Mouse (Mus musculus) lung, embryonic 16.5 days (tissue): ENCODE measurements at regions not wholly inside any gene's neighbourhood (a gene's known extent, or its start where the extent isn't known, plus 50 kb on each side); places are given as distances from the start of the nearest gene placed in this dataset.

Experiments used
- ATAC-seq: fragments of 200-750 bp; cut with Nextera tagmentation; 2 replicates; pipeline ENCODE4 v1.8.0; 2017; ENCODE audit warnings: low read depth, mild to moderate bottlenecking, moderate library complexity
- H3K27ac ChIP-seq: fragments of 300-500 bp; sonication (generic); 2 replicates; pipeline ENCODE4 v1.5.1; 2014; ENCODE audit warnings: mild to moderate bottlenecking, control low read depth, low read length
- H3K27me3 ChIP-seq: fragments of 300-500 bp; sonication (generic); 2 replicates; pipeline ENCODE4 v1.6.1; 2014; ENCODE audit warnings: low read depth, low read length, mixed read lengths; ENCODE audit not compliant: control insufficient read depth, insufficient read depth
- H3K36me3 ChIP-seq: fragments of 300-500 bp; sonication (generic); 2 replicates; pipeline ENCODE4 v1.6.1; 2014; ENCODE audit warnings: low read length; ENCODE audit not compliant: control insufficient read depth, insufficient read depth
- H3K4me1 ChIP-seq: fragments of 300-500 bp; sonication (generic); replicated peaks from 2 replicates; pipeline ENCODE4 v1.6.1; 2014; ENCODE audit warnings: low read length, mixed read lengths; ENCODE audit not compliant: control insufficient read depth, insufficient read depth
- H3K4me2 ChIP-seq: fragments of 300-500 bp; sonication (generic); 2 replicates; pipeline ENCODE4 v1.6.1; 2014; ENCODE audit warnings: low read depth, low read length, control low read depth
- H3K4me3 ChIP-seq: fragments of 300-500 bp; sonication (generic); 2 replicates; pipeline ENCODE4 v1.5.1; 2014; ENCODE audit warnings: mild to moderate bottlenecking, low read length, control low read depth
- H3K9ac ChIP-seq: fragments of 300-500 bp; sonication (generic); 2 replicates; pipeline ENCODE4 v1.6.1; 2014; ENCODE audit warnings: low read length, control low read depth
- H3K9me3 ChIP-seq: fragments of 300-500 bp; sonication (generic); 2 replicates; pipeline ENCODE4 v1.6.1; 2016; ENCODE audit warnings: low read length; ENCODE audit not compliant: control insufficient read depth
- WGBS: fragments of 180-500 bp; shearing (Covaris S2); extraction: QIAGEN DNeasy Blood & Tissue Kit; methylation state at CpG from one replicate; pipeline ENCODE4 v1.1.7; 2014; 5-methylcytosine and 5-hydroxymethylcytosine counted together

DNA sequence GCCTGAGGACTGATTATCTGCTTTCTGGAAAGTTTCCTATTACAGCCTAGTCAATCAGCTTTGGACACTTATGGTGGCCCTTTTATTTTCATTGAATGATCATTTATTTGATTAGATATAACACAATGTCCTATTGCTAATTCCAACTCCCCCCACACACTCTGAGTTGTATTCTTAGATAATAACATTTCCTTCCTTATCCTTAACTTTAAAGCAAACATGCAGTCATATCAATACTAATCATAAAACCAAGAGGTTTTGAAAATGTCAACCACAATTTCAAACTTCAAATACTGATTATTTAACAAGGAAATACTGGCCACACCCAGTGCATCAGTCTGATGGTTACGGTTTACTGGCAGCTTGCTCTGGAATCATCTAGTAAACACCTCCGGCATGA, 237.1 kb upstream of the Mmadhc start:
- Histone ChIP-seq H3K4me1 (no peaks in the 10 kb centered on the region), H3K4me3 (no peak overlapping the region), H3K4me2 (no peak overlapping the region), H3K9ac (no peak overlapping the region), H3K36me3 (no peaks in the 10 kb centered on the region), H3K27me3 (no peaks in the 10 kb centered on the region), H3K27ac (no peak overlapping the region), H3K9me3 (no peaks in the 10 kb centered on the region)
- no peak for ATAC-seq
- 82% methylated on average over 2 of the region's 2 CpGs for WGBS

DNA sequence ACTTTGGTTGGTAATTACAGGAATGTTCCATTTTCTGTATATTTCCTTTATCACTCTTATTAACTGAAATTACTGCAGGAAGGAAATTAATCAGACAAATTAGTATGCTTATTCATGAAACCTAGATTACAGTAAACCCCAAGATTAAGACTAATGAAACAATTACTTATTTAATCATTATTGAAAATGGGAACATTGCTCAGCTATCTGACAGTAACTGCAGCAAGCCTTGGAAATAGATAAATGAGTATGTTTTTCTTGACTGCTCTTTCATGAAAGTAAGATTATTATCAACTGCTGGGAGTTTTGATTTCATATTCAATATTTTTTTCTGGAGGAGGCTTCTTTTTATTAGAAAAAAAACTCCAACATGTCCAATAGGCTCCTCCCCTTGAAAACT, 230.8 kb upstream of the Mmadhc start:
- ATAC-seq, result no peak
- Histone ChIP-seq H3K4me3 (no peak overlapping the region), H3K4me2 (no peak overlapping the region), H3K4me1 (no peaks in the 10 kb centered on the region), H3K9ac (no peak overlapping the region), H3K27me3 (no peaks in the 10 kb centered on the region), H3K9me3 (no peaks in the 10 kb centered on the region), H3K36me3 (no peaks in the 10 kb centered on the region), H3K27ac (no peak overlapping the region)

DNA sequence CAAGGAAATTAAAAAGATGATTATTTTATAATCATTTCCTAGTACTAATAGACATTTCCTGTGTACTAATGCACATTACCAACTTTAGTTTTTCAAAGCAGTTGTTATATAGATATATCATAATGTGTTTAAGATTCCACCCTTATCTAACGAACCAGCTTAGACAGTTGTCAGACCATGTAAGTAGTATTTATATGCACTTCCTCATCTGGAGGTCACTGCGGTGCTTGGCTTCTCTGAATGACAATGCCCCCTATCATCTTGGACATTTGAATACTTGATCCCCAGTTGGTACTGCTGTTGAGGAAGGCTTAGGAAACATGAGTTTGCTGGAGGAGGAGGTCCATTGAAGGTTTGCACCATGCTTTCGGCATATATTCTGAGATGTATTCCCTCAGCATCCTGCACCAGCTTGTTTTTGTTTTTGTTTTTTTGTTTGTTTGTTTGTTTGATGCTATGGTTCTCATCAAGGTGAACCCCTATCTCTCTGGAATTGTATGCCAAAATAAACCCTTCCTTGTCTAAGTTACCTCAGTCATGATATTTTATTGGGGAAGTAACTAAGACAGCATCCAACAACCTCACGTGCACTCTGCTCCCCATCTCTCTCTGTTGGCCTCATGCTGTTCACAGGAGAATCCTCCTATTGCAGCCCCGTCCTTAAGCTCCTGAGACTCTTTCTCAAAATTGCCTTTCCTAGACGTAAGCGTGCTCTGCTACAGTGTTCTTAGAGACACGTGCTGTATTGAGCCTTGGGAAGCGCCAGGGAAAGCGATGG, 228.4 kb upstream of the Mmadhc start:
- Histone ChIP-seq H3K4me1 (no peaks in the 10 kb centered on the region), H3K27ac (no peak overlapping the region), H3K9ac (no peak overlapping the region), H3K27me3 (no peaks in the 10 kb centered on the region), H3K9me3 (no peaks in the 10 kb centered on the region), H3K4me3 (no peak overlapping the region), H3K36me3 (no peaks in the 10 kb centered on the region), H3K4me2 (no peak overlapping the region)
- no peak for ATAC-seq
- 85% methylated on average over 10 of the region's 10 CpGs for WGBS

DNA sequence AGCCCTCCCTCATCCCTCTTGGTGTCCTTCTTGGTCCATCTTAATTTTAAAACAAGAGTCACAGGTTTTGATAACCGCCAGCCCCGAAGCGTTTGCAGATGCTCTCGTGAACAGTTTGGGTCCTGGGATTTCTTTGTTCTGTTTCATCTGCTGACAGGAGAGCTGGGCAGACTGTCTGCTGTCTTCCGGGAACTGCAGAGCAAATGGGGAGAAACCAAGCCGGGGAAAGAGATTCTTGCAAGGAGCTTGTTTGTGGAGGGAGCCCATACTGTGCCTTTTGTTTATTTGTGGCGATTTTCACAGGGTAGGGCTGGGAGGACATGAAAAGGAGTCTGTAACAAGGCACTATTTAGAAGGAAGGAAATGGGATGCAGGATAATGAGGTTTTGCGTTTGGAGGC, 223.6 kb upstream of the Mmadhc start:
- Histone ChIP-seq H3K9me3 (no peaks in the 10 kb centered on the region), H3K4me1 (no peaks in the 10 kb centered on the region), H3K36me3 (no peaks in the 10 kb centered on the region), H3K27me3 (no peaks in the 10 kb centered on the region), H3K27ac (no peak overlapping the region), H3K9ac (no peak overlapping the region), H3K4me2 (no peak overlapping the region), H3K4me3 (no peak overlapping the region)
- 24% methylated on average over 8 of the region's 8 CpGs for WGBS
- ATAC-seq, result no peak

DNA sequence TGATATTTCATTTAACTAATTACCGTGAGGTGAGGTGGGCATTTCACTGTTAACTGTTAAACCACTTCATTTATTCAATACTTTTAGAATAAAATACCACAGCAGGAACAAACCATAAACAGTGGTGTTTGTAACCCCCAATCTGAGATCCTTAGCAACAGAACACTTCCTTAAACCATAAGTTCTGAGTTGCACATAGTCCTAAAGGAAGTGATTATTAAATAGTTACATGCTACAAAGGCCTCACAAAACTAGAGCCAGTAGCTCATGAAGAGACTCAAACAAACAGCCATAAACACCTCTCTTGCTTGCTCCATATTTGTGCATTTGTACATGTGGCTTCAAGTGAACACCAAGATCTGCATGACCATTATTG, 222.5 kb upstream of the Mmadhc start:
- H3K27ac ChIP-seq, result no peak overlapping the region
- H3K4me3 ChIP-seq, result no peak overlapping the region
- no peak overlapping the region for H3K4me2 ChIP-seq
- H3K36me3 ChIP-seq, result no peaks in the 10 kb centered on the region
- no peaks in the 10 kb centered on the region for H3K4me1 ChIP-seq
- no peak overlapping the region for H3K9ac ChIP-seq
- 53% methylated on average over 1 of the region's 1 CpGs for WGBS
- no peaks in the 10 kb centered on the region for H3K9me3 ChIP-seq
- no peak for ATAC-seq
- no peaks in the 10 kb centered on the region for H3K27me3 ChIP-seq

DNA sequence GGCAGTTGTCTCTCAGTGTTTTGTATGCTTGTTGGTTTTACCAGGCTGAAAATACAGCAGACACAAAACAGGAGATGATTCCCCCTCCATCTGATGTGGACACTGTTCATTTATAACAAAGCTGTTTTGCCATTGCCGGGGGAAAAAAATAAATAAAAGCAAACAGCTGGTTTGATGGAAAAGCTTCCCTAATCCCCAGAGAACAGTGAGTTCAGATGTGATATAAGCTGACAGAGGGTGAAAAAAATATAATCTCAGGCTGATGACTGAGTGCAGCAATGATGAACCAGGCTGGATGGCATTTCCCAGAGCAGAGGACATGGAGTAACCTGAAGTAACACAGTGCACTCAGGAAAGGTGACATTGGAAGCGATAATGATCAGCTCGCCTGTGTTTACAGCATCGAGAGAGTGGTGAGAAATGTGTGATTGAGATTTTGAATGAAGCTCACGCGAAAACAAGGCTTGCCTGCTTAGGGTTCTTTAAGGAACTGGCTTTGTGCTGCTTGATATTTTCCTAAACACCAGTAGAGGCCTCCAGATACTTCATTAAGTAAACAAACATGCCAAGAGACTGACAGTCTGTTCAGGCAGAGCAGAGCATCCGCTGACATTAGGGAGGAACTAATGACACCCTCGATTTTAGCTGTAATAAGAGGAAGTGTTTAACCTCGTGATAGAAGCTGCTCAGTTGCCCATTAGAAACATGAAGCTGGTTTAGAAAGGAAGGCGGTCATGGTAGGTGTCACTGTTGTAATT, 221.9 kb upstream of the Mmadhc start:
- no peaks in the 10 kb centered on the region for H3K27me3 ChIP-seq
- no peak overlapping the region for H3K9ac ChIP-seq
- H3K4me2 ChIP-seq, result no peak overlapping the region
- WGBS, result 26% methylated on average over 10 of the region's 10 CpGs
- H3K4me1 ChIP-seq, result no peaks in the 10 kb centered on the region
- no peaks in the 10 kb centered on the region for H3K9me3 ChIP-seq
- no peak overlapping the region for H3K27ac ChIP-seq
- peak; percentile 70; the same call in 1 of the 2 replicates for ATAC-seq
- H3K4me3 ChIP-seq, result no peak overlapping the region
- H3K36me3 ChIP-seq, result no peaks in the 10 kb centered on the region

DNA sequence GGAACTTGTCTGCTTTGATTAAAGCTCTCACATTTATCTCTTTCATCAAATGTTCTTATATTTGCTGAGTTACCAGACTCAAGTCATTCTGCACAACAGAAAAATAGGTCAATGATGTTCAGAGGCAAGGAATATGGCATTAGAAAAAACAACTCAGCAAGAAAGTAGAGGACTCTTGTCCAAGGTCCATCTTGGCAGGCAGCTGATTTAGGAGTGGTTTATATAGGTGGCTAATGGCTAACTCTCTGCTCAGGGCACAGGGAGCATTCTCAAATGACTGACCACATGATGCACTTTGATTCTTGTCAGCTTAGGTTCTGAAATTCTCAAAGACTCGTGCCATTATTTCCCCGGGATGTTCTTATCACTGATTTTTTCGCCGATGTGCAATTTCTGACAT, 216.7 kb upstream of the Mmadhc start:
- no peaks in the 10 kb centered on the region for H3K36me3 ChIP-seq
- no peak overlapping the region for H3K27ac ChIP-seq
- H3K4me2 ChIP-seq, result no peak overlapping the region
- no peaks in the 10 kb centered on the region for H3K9me3 ChIP-seq
- H3K27me3 ChIP-seq, result no peaks in the 10 kb centered on the region
- no peak for ATAC-seq
- H3K4me3 ChIP-seq, result no peak overlapping the region
- no peak overlapping the region for H3K9ac ChIP-seq
- 78% methylated on average over 4 of the region's 4 CpGs for WGBS
- no peaks in the 10 kb centered on the region for H3K4me1 ChIP-seq

DNA sequence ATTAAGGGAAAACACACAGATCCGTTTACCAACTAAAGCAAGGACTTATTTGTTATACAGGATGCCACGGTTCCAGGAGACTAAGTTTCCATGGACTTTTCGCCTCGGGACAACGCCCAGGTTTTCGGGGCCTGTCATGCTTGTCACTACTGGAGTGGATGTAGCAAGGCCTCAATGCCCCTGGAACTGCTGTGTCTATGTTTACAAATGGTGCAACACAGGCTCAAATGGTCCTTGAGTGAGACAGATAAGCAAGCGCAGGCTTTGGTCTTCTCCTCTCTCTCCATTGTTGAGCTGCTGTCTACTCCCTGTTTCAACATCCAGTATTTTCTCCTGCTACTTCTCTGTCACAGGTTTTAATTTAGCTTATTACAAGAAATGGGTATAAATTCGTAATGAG, 202.1 kb upstream of the Mmadhc start:
- no peak for ATAC-seq
- WGBS, result 76% methylated on average over 8 of the region's 8 CpGs
- H3K27me3 ChIP-seq, result no peaks in the 10 kb centered on the region
- peaks cover 17% of the 10 kb centered on the region; the same call in 1 of the 2 replicates for H3K4me1 ChIP-seq
- no peaks in the 10 kb centered on the region for H3K36me3 ChIP-seq
- H3K9ac ChIP-seq, result no peak overlapping the region
- no peaks in the 10 kb centered on the region for H3K9me3 ChIP-seq
- H3K4me3 ChIP-seq, result no peak overlapping the region
- H3K27ac ChIP-seq, result no peak overlapping the region
- H3K4me2 ChIP-seq, result no peak overlapping the region

DNA sequence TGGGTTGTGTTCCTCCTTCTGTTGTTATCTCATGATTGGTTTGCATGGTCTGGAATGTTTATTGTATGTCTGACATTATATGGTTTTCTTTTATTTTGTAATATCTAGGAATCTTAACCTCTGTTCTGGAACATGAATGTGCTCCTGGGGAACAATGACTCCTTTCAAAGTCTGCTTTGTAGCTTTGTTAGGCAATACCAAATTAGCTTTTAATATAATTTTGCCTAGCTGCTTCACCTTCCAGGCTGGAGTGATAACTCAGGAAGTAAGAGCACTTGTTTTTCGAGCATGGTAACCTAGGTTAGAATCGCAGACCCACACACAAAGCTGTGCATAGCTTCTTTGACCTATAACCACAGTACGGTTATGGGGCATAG, 199.4 kb upstream of the Mmadhc start:
- Histone ChIP-seq H3K27ac (peak overlapping the region; percentile 63), H3K4me3 (no peak overlapping the region), H3K9me3 (no peaks in the 10 kb centered on the region), H3K4me2 (no peak overlapping the region), H3K36me3 (no peaks in the 10 kb centered on the region), H3K4me1 (peaks cover 17% of the 10 kb centered on the region; the same call in 1 of the 2 replicates), H3K27me3 (no peaks in the 10 kb centered on the region), H3K9ac (no peak overlapping the region)
- 55% methylated on average over 3 of the region's 3 CpGs for WGBS
- no peak for ATAC-seq
